Comparison of ENCODE assay signal across 34 mouse cellular contexts in genomic region chr19:4081394-4081793, GRCm38 (mm10). TPM values are rescaled to one million over a fixed set of nuclear protein-coding genes. Genes with fewer than 3 reads are reported as not detected.
DNase-seq lines count a peak whose midpoint lies in the region; ATAC-seq and TF ChIP-seq lines count a peak whose summit lies in the region.
"Had no signal": no experiment of that assay in that cellular context is flagged by ENCODE, and none has a peak within 500 bp of the region (broad histone marks: within the 10 kb centered on the region; RNA-seq: fewer than 3 reads in every experiment).

TSS of gene Cabp2 (plus strand) at chr19:4081578.

- peaks cover 66% of the 10 kb centered on the region for H3K4me1 ChIP-seq in erythroblast, embryonic 14.5 days (ENCODE audit: control insufficient read depth)
- H3K4me1 ChIP-seq in liver, adult 2 months (ENCODE audit: control insufficient read depth, insufficient read depth, low read length): peaks cover 17% of the 10 kb centered on the region; the same call in 1 of the 2 replicates
- peaks cover 18 to 23% of the 10 kb centered on the region in 2 experiments for H3K4me1 ChIP-seq in liver, embryonic 14.5 days (replicated peaks; ENCODE audit: control insufficient read depth in 2 of 2, insufficient read depth in 2 of 2, low read length in 1 of 2)
- H3K4me1 ChIP-seq: forebrain, embryonic 13.5 days; heart, embryonic 12.5 days; hindbrain, embryonic 13.5 days; limb, embryonic 13.5 days; midbrain, embryonic 15.5 days; neural tube, embryonic 15.5 days; stomach, embryonic 15.5 days had no signal

- H3K4me2 ChIP-seq in liver, embryonic 14.5 days (ENCODE audit: low read depth): peak within 1 kb of the TSS; percentile 56
- H3K4me2 ChIP-seq: embryonic facial prominence, embryonic 13.5 days; forebrain, embryonic 13.5 days; heart, embryonic 12.5 days; hindbrain, embryonic 13.5 days; limb, embryonic 13.5 days; lung, embryonic 14.5 days; midbrain, embryonic 15.5 days; neural tube, embryonic 15.5 days; stomach, embryonic 15.5 days had no signal

- H3K4me3 ChIP-seq in erythroblast, embryonic 14.5 days (replicated peaks): peak within 1 kb of the TSS; percentile 28
- no peak within 1 kb of the TSS for H3K4me3 ChIP-seq in liver, adult 2 months (ENCODE audit: insufficient read depth, low read depth, low read length)
- no peak within 1 kb of the TSS; a peak in 1 of 4 replicates for H3K4me3 ChIP-seq in liver, embryonic 14.5 days (ENCODE audit: insufficient read depth in 1 of 2, low read depth in 2 of 2, low read length in 2 of 2)
- H3K4me3 ChIP-seq: embryonic facial prominence, embryonic 13.5 days; forebrain, embryonic 13.5 days; heart, adult 2 months; heart, embryonic 12.5 days; hindbrain, embryonic 13.5 days; layer of hippocampus, adult 2 months; limb, embryonic 13.5 days; midbrain, embryonic 10.5 days; midbrain, embryonic 15.5 days; neural tube, embryonic 15.5 days; stomach, embryonic 15.5 days had no signal

- no peak for DNase-seq in liver, adult 2 months (ENCODE audit: extremely low read depth, low read depth, low spot score)
- DNase-seq in liver: no peak
- DNase-seq in liver, embryonic 14.5 days (ENCODE audit: low read depth in 3 of 3, low spot score in 3 of 3): no peak
- DNase-seq in retina, postnatal 1 day: peak; percentile 35
- no peak for DNase-seq in right cerebral cortex, postnatal 10 days (ENCODE audit: low spot score in 2 of 2)
- DNase-seq: cerebellum, postnatal 10 days; gastrocnemius, postnatal 25 days; heart, adult 2 months; heart, postnatal 4 days; kidney, adult 9 months; kidney, postnatal 25 days; lung, embryonic 14.5 days; right cerebral cortex, adult 18-20 months; thymus, postnatal 25 days had no signal

- no peaks in the 10 kb centered on the region for H3K36me3 ChIP-seq in erythroblast, embryonic 14.5 days (ENCODE audit: control insufficient read depth)
- H3K36me3 ChIP-seq in liver, adult 2 months (ENCODE audit: control insufficient read depth, insufficient read depth, low read length): no peaks in the 10 kb centered on the region
- no peaks in the 10 kb centered on the region for H3K36me3 ChIP-seq in liver, embryonic 14.5 days (replicated peaks; ENCODE audit: control insufficient read depth, insufficient read depth, low read depth)
- H3K36me3 ChIP-seq: embryonic facial prominence, embryonic 13.5 days; heart, embryonic 12.5 days; hindbrain, embryonic 13.5 days; limb, embryonic 13.5 days; midbrain, embryonic 10.5 days; midbrain, embryonic 15.5 days; neural tube, embryonic 15.5 days; stomach, embryonic 15.5 days had no signal

- H3K9ac ChIP-seq in liver, adult 2 months (ENCODE audit: low read depth, low read length): 0 out of 2 replicates have a peak within 1 kb of the TSS, but pooled peaks have one; percentile 36
- peak within 1 kb of the TSS; percentile 50 for H3K9ac ChIP-seq in liver, embryonic 14.5 days (replicated peaks)
- H3K9ac ChIP-seq: embryonic facial prominence, embryonic 13.5 days; forebrain, embryonic 13.5 days; heart, embryonic 12.5 days; hindbrain, embryonic 13.5 days; limb, embryonic 13.5 days; lung, embryonic 14.5 days; midbrain, embryonic 15.5 days; neural tube, embryonic 15.5 days; stomach, embryonic 15.5 days had no signal

- TF ChIP-seq POLR2A in liver, adult 2 months (IDR thresholded peaks at IDR 0.05; ENCODE audit: extremely low read depth, insufficient read depth, low read length): no peak

- H3K27me3 ChIP-seq in erythroblast, embryonic 14.5 days (ENCODE audit: control insufficient read depth): peaks cover 17% of the 10 kb centered on the region
- no peaks in the 10 kb centered on the region for H3K27me3 ChIP-seq in liver, adult 2 months (ENCODE audit: control insufficient read depth, insufficient read depth, low read length)
- H3K27me3 ChIP-seq in liver, embryonic 14.5 days (ENCODE audit: control insufficient read depth, insufficient read depth, low read length): no peaks in the 10 kb centered on the region
- H3K27me3 ChIP-seq: limb, embryonic 13.5 days; stomach, embryonic 15.5 days had no signal

- no peak within 1 kb of the TSS; the same call in 1 of the 2 replicates for H3K27ac ChIP-seq in liver, adult 2 months (replicated peaks; ENCODE audit: insufficient read depth, low read depth, low read length)
- peak within 1 kb of the TSS; percentile 49 for H3K27ac ChIP-seq in liver, embryonic 14.5 days
- H3K27ac ChIP-seq: embryonic facial prominence, embryonic 13.5 days; forebrain, embryonic 13.5 days; heart, adult 2 months; hindbrain, embryonic 13.5 days; layer of hippocampus, adult 2 months; limb, embryonic 13.5 days; midbrain, embryonic 10.5 days; midbrain, embryonic 15.5 days; neural tube, embryonic 15.5 days; stomach, embryonic 15.5 days had no signal

- TF ChIP-seq CTCF in liver, adult 2 months (IDR thresholded peaks at IDR 0.05; ENCODE audit: low read depth, low read length): no peak
- TF ChIP-seq CTCF in liver, embryonic 14.5 days (IDR thresholded peaks at IDR 0.05; ENCODE audit: low read depth): no peak

- WGBS in liver, adult 2 months: 47% methylated on average over 3 of the region's 3 CpGs
- WGBS in liver, embryonic 14.5 days (ENCODE audit: insufficient replicate concordance): 51% methylated on average over 3 of the region's 3 CpGs

- no peaks in the 10 kb centered on the region for H3K79me2 ChIP-seq in liver, adult 2 months (ENCODE audit: control insufficient read depth, insufficient read depth, low read length)

- no peak for TF ChIP-seq EP300 in liver, embryonic 14.5 days (IDR thresholded peaks at IDR 0.05; ENCODE audit: low read depth)

- ATAC-seq in erythroblast, adult 5-6 weeks (replicated peaks; ENCODE audit: low FRiP score, poor library complexity, severe bottlenecking): no peak
- ATAC-seq in liver, embryonic 14.5 days (ENCODE audit: insufficient read depth): no peak
- ATAC-seq: forebrain, embryonic 13.5 days; midbrain, embryonic 15.5 days had no signal

- H3K9me3 ChIP-seq in erythroblast, embryonic 14.5 days (ENCODE audit: control insufficient read depth, low read length): peaks cover 2% of the 10 kb centered on the region; the same call in 1 of the 2 replicates
- H3K9me3 ChIP-seq in liver, embryonic 14.5 days (ENCODE audit: control insufficient read depth, low read length): no peaks in the 10 kb centered on the region
- H3K9me3 ChIP-seq: embryonic facial prominence, embryonic 13.5 days; forebrain, embryonic 13.5 days; heart, embryonic 12.5 days; hindbrain, embryonic 13.5 days; limb, embryonic 13.5 days; midbrain, embryonic 15.5 days; neural tube, embryonic 15.5 days; stomach, embryonic 15.5 days had no signal

RNA-seq across cellular contexts. Expression of gene Cabp2, which starts in this region (rescaled TPM):
- polyA plus RNA-seq in erythroblast, embryonic 14.5 days (2012): not detected in 2 replicates
- not detected in 2 replicates for total RNA-seq in erythroblast, adult 5-6 weeks (2015; ENCODE audit: low replicate concordance)
- total RNA-seq in erythroblast, adult 5-6 weeks (2017; ENCODE audit: low replicate concordance): not detected in 2 replicates
- total RNA-seq in liver, adult 2 months (2014; rRNA removed): 0.13 and 0.37 TPM in 2 replicates
- polyA plus RNA-seq in liver, adult 2 months (2012; rRNA removed): 0.27 and 0.70 TPM in 2 replicates
- polyA plus RNA-seq in liver, embryonic 14.5 days (2012; rRNA removed): 0.16 and 0.17 TPM in 2 replicates
- polyA plus RNA-seq in liver, embryonic 14.5 days (2014; fragmentation: Nextera tagmentation; extraction: Ambion mirVana): 0.20 and 0.44 TPM in 2 replicates
- total RNA-seq: adrenal gland, adult 18-20 months; common myeloid progenitor, adult 5-6 weeks; gastrocnemius, postnatal 25 days; heart, adult 2 months; heart, postnatal 4 days; layer of hippocampus, adult 2 months; layer of hippocampus, postnatal 25 days; left cerebral cortex, adult 8-10 months; left cerebral cortex, postnatal 36 days; megakaryocyte progenitor cell, adult 5-6 weeks had no signal
- polyA plus RNA-seq: CD4-positive, CD25-positive, alpha-beta regulatory T cell, adult 4 months; embryonic facial prominence, embryonic 13.5 days; forebrain, embryonic 13.5 days; heart, adult 2 months; heart, embryonic 12.5 days; heart, postnatal 0 days; hindbrain, embryonic 13.5 days; limb, embryonic 13.5 days; lung, embryonic 14.5 days; midbrain, embryonic 10.5 days; neural tube, embryonic 15.5 days had no signal
